Mouse (Mus musculus) CH12.LX (cell line): ENCODE data around the gene Gm10318. TPM values are rescaled to one million over a fixed set of nuclear protein-coding genes. Genes with fewer than 3 reads are reported as not detected.

Experiments used
- DNase-seq: peaks from one replicate; pipeline ENCODE4 v3.0.0-alpha.2; 2013; ENCODE audit errors: extremely low read depth
- H3K27ac ChIP-seq: 2 replicates; pipeline ENCODE4 v1.5.1; 2012; ENCODE audit warnings: low read depth, mild to moderate bottlenecking, control low read depth, moderate library complexity; ENCODE audit not compliant: insufficient read depth
- H3K27me3 ChIP-seq: replicated peaks from 2 replicates; pipeline ENCODE3; 2012; ENCODE audit warnings: inconsistent platforms
- H3K36me3 ChIP-seq, 2 experiments: replicated peaks in 1 of 2; 2 replicates each; pipeline versions ENCODE3 to v1.6.1; 2012; ENCODE audit warnings: inconsistent platforms in 1 of 2, low read length in 1 of 2, mild to moderate bottlenecking in 1 of 2, mixed read lengths in 1 of 2, moderate library complexity in 1 of 2; ENCODE audit not compliant: control insufficient read depth in 1 of 2, insufficient read depth in 1 of 2
- H3K4me1 ChIP-seq, 2 experiments: 2 replicates each; pipeline ENCODE4 v1.6.1; 2012; ENCODE audit warnings: inconsistent platforms in 1 of 2, moderate library complexity in 1 of 2; ENCODE audit not compliant: insufficient read depth in 2 of 2, control insufficient read depth in 1 of 2
- H3K4me2 ChIP-seq: 2 replicates; pipeline ENCODE4 v1.6.1; 2012; ENCODE audit warnings: low read depth, mild to moderate bottlenecking, control low read depth; ENCODE audit not compliant: poor library complexity, insufficient read depth, severe bottlenecking
- H3K4me3 ChIP-seq, 3 experiments: fragments of 150-350 bp in 1 of 3; sonication (generic) in 1 of 3; replicated peaks in 1 of 3; 2 replicates each; pipeline versions ENCODE3 to v1.5.1; 2011 to 2012; ENCODE audit warnings: low read depth in 2 of 3, low read length in 2 of 3, mild to moderate bottlenecking in 2 of 3, moderate library complexity in 2 of 3, control low read depth in 1 of 3, improper control_type of control experiment in 1 of 3, inconsistent platforms in 1 of 3, mixed read lengths in 1 of 3; ENCODE audit not compliant: poor library complexity in 1 of 3
- H3K79me2 ChIP-seq: replicated peaks from 2 replicates; pipeline ENCODE4 v1.6.1; 2012; ENCODE audit warnings: mild to moderate bottlenecking, moderate library complexity; ENCODE audit not compliant: control insufficient read depth, poor library complexity, insufficient read depth, severe bottlenecking; ENCODE audit errors: extremely low read depth
- H3K9ac ChIP-seq: 2 replicates; pipeline ENCODE4 v1.6.1; 2012; ENCODE audit warnings: low read depth, mild to moderate bottlenecking, control low read depth, moderate library complexity; ENCODE audit not compliant: insufficient read depth
- H3K9me3 ChIP-seq: replicated peaks from 2 replicates; pipeline ENCODE3; 2012; ENCODE audit warnings: low read length, inconsistent platforms, mixed read lengths
- CHD1 ChIP-seq: IDR thresholded peaks from 2 replicates; pipeline ENCODE4 v1.6.1; 2012; ENCODE audit warnings: low read depth, low read length, improper control_type of control experiment, inconsistent platforms
- CHD2 ChIP-seq: IDR thresholded peaks from 2 replicates; pipeline ENCODE4 v1.6.1; 2011; ENCODE audit warnings: low read length, improper control_type of control experiment
- EP300 ChIP-seq: IDR thresholded peaks from 2 replicates; pipeline ENCODE4 v1.6.1; 2011; ENCODE audit warnings: low read length, improper control_type of control experiment
- ETS1 ChIP-seq: conservative IDR thresholded peaks from 2 replicates; pipeline ENCODE4 v1.6.1; 2012; ENCODE audit warnings: low read depth, mild to moderate bottlenecking, inconsistent platforms, low read length, improper control_type of control experiment, moderate library complexity
- HCFC1 ChIP-seq: IDR thresholded peaks from 2 replicates; pipeline ENCODE4 v1.6.1; 2012; ENCODE audit warnings: low read depth, mild to moderate bottlenecking, inconsistent platforms, low read length, improper control_type of control experiment
- JUN ChIP-seq: IDR thresholded peaks from 2 replicates; pipeline ENCODE4 v1.6.1; 2011; ENCODE audit warnings: low read depth, mild to moderate bottlenecking, low read length, improper control_type of control experiment, moderate library complexity; ENCODE audit not compliant: insufficient read depth
- MAFK ChIP-seq: IDR thresholded peaks from 2 replicates; pipeline ENCODE4 v1.6.1; 2011; ENCODE audit warnings: low read length, improper control_type of control experiment; ENCODE audit not compliant: insufficient replicate concordance
- MAZ ChIP-seq: IDR thresholded peaks from 2 replicates; pipeline ENCODE4 v1.6.1; 2012; ENCODE audit warnings: low read depth, mild to moderate bottlenecking, inconsistent platforms, low read length, improper control_type of control experiment, moderate library complexity
- MEF2A ChIP-seq: IDR thresholded peaks from 2 replicates; pipeline ENCODE4 v1.6.1; 2014; ENCODE audit warnings: low read depth, mild to moderate bottlenecking, inconsistent platforms, low read length, improper control_type of control experiment, borderline replicate concordance
- MXI1 ChIP-seq: IDR thresholded peaks from 2 replicates; pipeline ENCODE4 v1.6.1; 2011; ENCODE audit warnings: mild to moderate bottlenecking, low read depth, low read length, improper control_type of control experiment
- MYC ChIP-seq: IDR thresholded peaks from 2 replicates; pipeline ENCODE4 v1.6.1; 2011; ENCODE audit warnings: low read depth, mild to moderate bottlenecking, improper control_type of control experiment, low read length
- POLR2A ChIP-seq: IDR thresholded peaks from 2 replicates; pipeline ENCODE4 v1.6.1; 2011; ENCODE audit warnings: low read depth, mild to moderate bottlenecking, improper control_type of control experiment, low read length
- POLR2AphosphoS2 ChIP-seq: IDR thresholded peaks from 2 replicates; pipeline ENCODE4 v1.6.1; 2011; ENCODE audit warnings: low read depth, low read length, improper control_type of control experiment
- RAD21 ChIP-seq: IDR thresholded peaks from 2 replicates; pipeline ENCODE4 v1.6.1; 2011; ENCODE audit warnings: low read depth, mild to moderate bottlenecking, low read length, improper control_type of control experiment, moderate library complexity
- RCOR1 ChIP-seq: conservative IDR thresholded peaks from 2 replicates; pipeline ENCODE4 v1.6.1; 2012; ENCODE audit warnings: low read depth, mild to moderate bottlenecking, inconsistent platforms, low read length, improper control_type of control experiment
- SIN3A ChIP-seq: IDR thresholded peaks from 2 replicates; pipeline ENCODE4 v1.6.1; 2012; ENCODE audit warnings: low read length, improper control_type of control experiment, inconsistent platforms
- TCF12 ChIP-seq: IDR thresholded peaks from 2 replicates; pipeline ENCODE4 v1.6.1; 2014; ENCODE audit warnings: low read depth, mild to moderate bottlenecking, inconsistent platforms, low read length, improper control_type of control experiment
- UBTF ChIP-seq: IDR thresholded peaks from 2 replicates; pipeline ENCODE4 v1.6.1; 2012; ENCODE audit warnings: low read depth, mild to moderate bottlenecking, inconsistent platforms, low read length, improper control_type of control experiment, moderate library complexity
- USF1 ChIP-seq: IDR thresholded peaks from 2 replicates; pipeline ENCODE4 v1.6.1; 2014; ENCODE audit warnings: low read depth, mild to moderate bottlenecking, inconsistent platforms, low read length, improper control_type of control experiment
- ZKSCAN1 ChIP-seq: IDR thresholded peaks from 2 replicates; pipeline ENCODE4 v1.6.1; 2012; ENCODE audit warnings: low read depth, inconsistent platforms, low read length, improper control_type of control experiment, borderline replicate concordance
- ZNF384 ChIP-seq: IDR thresholded peaks from 2 replicates; pipeline ENCODE4 v1.6.1; 2012; ENCODE audit warnings: low read depth, low read length, improper control_type of control experiment, inconsistent platforms
- dilution Hi-C: fragments of 300-500 bp; cut with MboI; formaldehyde crosslinking; loops from 2 replicates; pipeline ENCODE4 v1.14.3; 2020; ENCODE audit warnings: low sequenced_read_pairs; ENCODE audit not compliant: extremely low pct_unique_long_range_greater_than_20kb, extremely low pct_ligation_motif_present
- in situ Hi-C: fragments of 300-500 bp; cut with MboI; formaldehyde crosslinking; loops from 3 replicates; pipeline ENCODE4 v1.14.3; 2019; ENCODE audit warnings: low sequenced_read_pairs, low pct_ligation_motif_present, low pct_unique_long_range_greater_than_20kb, mixed read lengths
- polyA plus RNA-seq: library from polyadenylated mRNA; unstranded; fragments of >175 nt; gene quantifications from 2 replicates; pipeline ENCODE4 v1.2.1, GENCODE M21; 2012; ENCODE audit warnings: low read depth; ENCODE audit not compliant: insufficient read length
- total RNA-seq, 2 experiments: library from RNA; depleted of rRNA; stranded (reverse); fragments of 300-350 nt in 1 of 2; fragments of >200 nt in 1 of 2; gene quantifications; 2 replicates each; pipeline ENCODE4 v1.2.3; 2012 to 2014

Gene Gm10318
- total and polyA plus RNA-seq, 3 experiments: not detected

GRCm38 (mm10) chr10:77895562-77895961 is 42.9 kb downstream of the Gm10318 start:
- H3K27me3 ChIP-seq: peaks cover 89% of the 10 kb centered on the region
- TF ChIP-seq RAD21 (no peak), MXI1 (no peak), CHD1 (no peak), MAZ (no peak), ZNF384 (no peak), UBTF (no peak), CHD2 (no peak), USF1 (no peak), JUN (no peak), RCOR1 (no peak), SIN3A (no peak), ETS1 (no peak), TCF12 (no peak), EP300 (no peak), POLR2A (no peak), MYC (no peak), POLR2AphosphoS2 (no peak), MEF2A (no peak), HCFC1 (no peak), ZKSCAN1 (no peak)
- no peak overlapping the region for H3K9ac ChIP-seq
- H3K4me1 ChIP-seq: peaks cover 11 to 13% of the 10 kb centered on the region in 2 experiments
- DNase-seq: no peak
- no peak overlapping the region for H3K4me3 ChIP-seq
- dilution Hi-C loops (no loop called here), in situ Hi-C loops (loop anchor here (25.0 kb wide), 1 partner anchor 258 kb away; no protein-coding TSS in a partner anchor)
- no peaks in the 10 kb centered on the region for H3K36me3 ChIP-seq
- no peaks in the 10 kb centered on the region for H3K9me3 ChIP-seq
- no peak overlapping the region for H3K27ac ChIP-seq
- no peaks in the 10 kb centered on the region for H3K79me2 ChIP-seq
- no peak overlapping the region for H3K4me2 ChIP-seq

GRCm38 (mm10) chr10:77900126-77900525 is 47.5 kb downstream of the Gm10318 start:
- no peak for DNase-seq
- Histone ChIP-seq H3K27ac (no peak overlapping the region), H3K9me3 (no peaks in the 10 kb centered on the region)

More at GRCm38 (mm10) chr10:77900126-77900525, 47.5 kb downstream of the Gm10318 start:
- TF ChIP-seq CHD2: no peak
- no peak for TF ChIP-seq MAFK
- TF ChIP-seq, all 38 proteins: peak for 0
- Histone ChIP-seq H3K27me3 (peaks cover 77% of the 10 kb centered on the region), H3K36me3 (no peaks in the 10 kb centered on the region), H3K4me1 (no peaks in the 10 kb centered on the region), H3K4me2 (no peak overlapping the region), H3K4me3 (no peak overlapping the region), H3K79me2 (no peaks in the 10 kb centered on the region), H3K9ac (no peak overlapping the region)
- dilution Hi-C loops: no loop called here
- in situ Hi-C loops: no loop called here
